Comparison of ENCODE assay signal across 11 mouse cellular contexts in the genomic region with DNA sequence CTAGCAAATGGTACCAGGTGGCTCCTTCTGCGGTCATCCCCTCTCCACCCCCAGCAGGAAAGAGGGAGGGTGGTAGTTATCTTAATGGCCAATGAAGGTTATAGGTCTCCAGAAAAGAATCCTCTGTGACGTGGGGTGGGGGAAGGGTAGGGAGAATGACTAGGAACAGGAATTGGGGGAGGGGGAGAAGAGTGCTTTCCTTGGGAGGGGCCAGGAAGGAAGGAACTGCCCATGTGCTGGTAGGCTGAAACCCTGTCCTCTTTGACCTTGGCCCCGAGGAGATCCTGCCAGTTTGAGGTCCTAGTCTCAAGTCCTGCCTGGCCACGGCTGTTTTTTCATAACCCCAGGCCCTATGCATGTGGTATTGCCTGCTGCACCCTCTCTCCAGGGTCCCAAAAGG. TPM values are rescaled to one million over a fixed set of nuclear protein-coding genes. Genes with fewer than 3 reads are reported as not detected.
DNase-seq lines count a peak whose midpoint lies in the region; ATAC-seq and TF ChIP-seq lines count a peak whose summit lies in the region.
"Had no signal": no experiment of that assay in that cellular context is flagged by ENCODE, and none has a peak within 500 bp of the region (broad histone marks: within the 10 kb centered on the region; RNA-seq: fewer than 3 reads in every experiment).

No protein-coding gene starts in this region.

- H3K4me1 ChIP-seq in heart, embryonic 16.5 days (ENCODE audit: control insufficient read depth, insufficient read depth, low read length) = peaks cover 39% of the 10 kb centered on the region
- peaks cover 19% of the 10 kb centered on the region for H3K4me1 ChIP-seq in lung, embryonic 14.5 days (ENCODE audit: insufficient read depth)
- H3K4me1 ChIP-seq in limb, embryonic 10.5 days = peaks cover 35% of the 10 kb centered on the region

- DNase-seq in embryo, embryonic 10.5 days (ENCODE audit: low spot score) = peak; percentile 62
- DNase-seq in embryo, embryonic 9.5 days (ENCODE audit: extremely low spot score) = no peak
- no peak for DNase-seq in heart, adult 9 months (ENCODE audit: low spot score in 2 of 2)
- DNase-seq in lung, embryonic 14.5 days = no peak
- no peak for DNase-seq in lung, postnatal 14 days
- DNase-seq in limb, embryonic 10.5 days (ENCODE audit: low spot score) = no peak
- DNase-seq: gastrocnemius, postnatal 36 days had no signal

- peak overlapping the region; percentile 70 for H3K27ac ChIP-seq in heart, embryonic 16.5 days (ENCODE audit: low read length)
- H3K27ac ChIP-seq in lung, embryonic 14.5 days (ENCODE audit: low read depth) = peak overlapping the region; percentile 28; the same call in 1 of the 2 replicates
- 0 out of 2 replicates have a peak overlapping the region, but pooled peaks have one; percentile 54 for H3K27ac ChIP-seq in limb, embryonic 10.5 days
- H3K27ac ChIP-seq: forebrain, embryonic 15.5 days; liver, embryonic 14.5 days had no signal

- H3K27me3 ChIP-seq in heart, embryonic 16.5 days (ENCODE audit: control insufficient read depth, insufficient read depth, low read length) = peaks cover 9% of the 10 kb centered on the region
- H3K27me3 ChIP-seq in lung, embryonic 14.5 days (ENCODE audit: insufficient read depth, low read length) = peaks cover 16% of the 10 kb centered on the region
- H3K27me3 ChIP-seq in limb, embryonic 10.5 days (ENCODE audit: low read depth, poor library complexity, severe bottlenecking) = peaks cover 37% of the 10 kb centered on the region

- H3K4me2 ChIP-seq in heart, embryonic 16.5 days (ENCODE audit: low read depth, low read length) = no peak overlapping the region
- H3K4me2 ChIP-seq in lung, embryonic 14.5 days = no peak overlapping the region
- H3K4me2 ChIP-seq: forebrain, embryonic 15.5 days had no signal

- ATAC-seq in heart, embryonic 16.5 days (replicated peaks; ENCODE audit: extremely low read depth, insufficient read depth, low FRiP score) = no peak
- no peak for ATAC-seq in lung, embryonic 14.5 days (ENCODE audit: insufficient read depth)
- ATAC-seq in inflammation-experienced regulatory T-cells, adult 6 months = no peak

- WGBS in heart, embryonic 16.5 days = 37% methylated on average over 4 of the region's 4 CpGs
- 26% methylated on average over 4 of the region's 4 CpGs for WGBS in lung, embryonic 14.5 days
- 21% methylated on average over 4 of the region's 4 CpGs for WGBS in limb, embryonic 10.5 days

- peak overlapping the region; percentile 2 for H3K9ac ChIP-seq in heart, embryonic 16.5 days (ENCODE audit: low read length)
- no peak overlapping the region for H3K9ac ChIP-seq in lung, embryonic 14.5 days
- H3K9ac ChIP-seq: forebrain, embryonic 15.5 days; liver, embryonic 14.5 days had no signal

- H3K9me3 ChIP-seq in heart, embryonic 16.5 days (replicated peaks; ENCODE audit: control insufficient read depth, low read length) = no peaks in the 10 kb centered on the region
- H3K9me3 ChIP-seq in lung, embryonic 14.5 days (ENCODE audit: low read depth, low read length) = no peaks in the 10 kb centered on the region
- no peaks in the 10 kb centered on the region for H3K9me3 ChIP-seq in limb, embryonic 10.5 days (replicated peaks)
- H3K9me3 ChIP-seq: forebrain, embryonic 15.5 days had no signal

- H3K36me3 ChIP-seq in heart, embryonic 16.5 days (ENCODE audit: control insufficient read depth, insufficient read depth) = no peaks in the 10 kb centered on the region
- no peaks in the 10 kb centered on the region for H3K36me3 ChIP-seq in lung, embryonic 14.5 days (ENCODE audit: insufficient read depth)
- H3K36me3 ChIP-seq in limb, embryonic 10.5 days = no peaks in the 10 kb centered on the region
- H3K36me3 ChIP-seq: forebrain, embryonic 15.5 days had no signal

- H3K4me3 ChIP-seq in heart, embryonic 16.5 days (ENCODE audit: low read length) = no peak overlapping the region
- no peak overlapping the region for H3K4me3 ChIP-seq in lung, embryonic 14.5 days (ENCODE audit: low read depth, low read length)
- no peak overlapping the region for H3K4me3 ChIP-seq in limb, embryonic 10.5 days
- H3K4me3 ChIP-seq: forebrain, embryonic 15.5 days had no signal

- no peak for TF ChIP-seq CTCF in lung, embryonic 14.5 days (IDR thresholded peaks at IDR 0.05; ENCODE audit: low read depth)

RNA-seq across cellular contexts. Expression of gene 1700020L24Rik, which starts 11.8 kb away (rescaled TPM):
- polyA plus RNA-seq in heart, embryonic 16.5 days (2015; fragmentation: Nextera tagmentation; extraction: Ambion mirVana) = 1.4 and 1.5 TPM in 2 replicates
- polyA plus RNA-seq in lung, embryonic 14.5 days (2014; fragmentation: Nextera tagmentation; extraction: Ambion mirVana) = 0.23 and 0.64 TPM in 2 replicates
- polyA plus RNA-seq in limb, embryonic 10.5 days (2016; fragmentation: Nextera tagmentation; extraction: Ambion mirVana) = 0.31 TPM in 1 of 2 replicates, not detected in the other
- polyA plus RNA-seq in inflammation-experienced regulatory T-cells, adult 6 months (2017; shearing (Covaris generic)) = 1 to 10 TPM in 1 of 3 experiments, under 1 TPM in 1, not detected in 1; 0.48 to 1.6 TPM

RNA-seq across cellular contexts. Expression of gene Mmp28, which starts 13.6 kb away (rescaled TPM):
- polyA plus RNA-seq in heart, embryonic 16.5 days (2015; fragmentation: Nextera tagmentation; extraction: Ambion mirVana) = 3.5 TPM in 2 replicates
- 2.1 TPM in 2 replicates for polyA plus RNA-seq in lung, embryonic 14.5 days (2014; fragmentation: Nextera tagmentation; extraction: Ambion mirVana)
- polyA plus RNA-seq in limb, embryonic 10.5 days (2016; fragmentation: Nextera tagmentation; extraction: Ambion mirVana) = 0.75 and 2.3 TPM in 2 replicates
- not detected for polyA plus RNA-seq in inflammation-experienced regulatory T-cells, adult 6 months (2017; shearing (Covaris generic))

RNA-seq across cellular contexts. Expression of gene Gas2l2, which starts 20.0 kb away (rescaled TPM):
- polyA plus RNA-seq in heart, embryonic 16.5 days (2015; fragmentation: Nextera tagmentation; extraction: Ambion mirVana) = 0.11 and 0.12 TPM in 2 replicates
- not detected in 2 replicates for polyA plus RNA-seq in lung, embryonic 14.5 days (2014; fragmentation: Nextera tagmentation; extraction: Ambion mirVana)
- not detected in 2 replicates for polyA plus RNA-seq in limb, embryonic 10.5 days (2016; fragmentation: Nextera tagmentation; extraction: Ambion mirVana)
- not detected for polyA plus RNA-seq in inflammation-experienced regulatory T-cells, adult 6 months (2017; shearing (Covaris generic))
- polyA plus RNA-seq: liver, embryonic 14.5 days had no signal

RNA-seq across cellular contexts. Expression of gene Taf15, which starts 23.6 kb away (rescaled TPM):
- 8.3 and 9.5 TPM in 2 replicates for polyA plus RNA-seq in heart, embryonic 16.5 days (2015; fragmentation: Nextera tagmentation; extraction: Ambion mirVana)
- 14.4 and 14.7 TPM in 2 replicates for polyA plus RNA-seq in lung, embryonic 14.5 days (2014; fragmentation: Nextera tagmentation; extraction: Ambion mirVana)
- 11.3 and 11.9 TPM in 2 replicates for polyA plus RNA-seq in limb, embryonic 10.5 days (2016; fragmentation: Nextera tagmentation; extraction: Ambion mirVana)
- 10 to 100 TPM; 17.8 to 20.6 (median 19.4) TPM for polyA plus RNA-seq in inflammation-experienced regulatory T-cells, adult 6 months (2017; shearing (Covaris generic))

RNA-seq across cellular contexts. Expression of gene Rasl10b, which starts 40.4 kb away (rescaled TPM):
- 5.7 and 9.1 TPM in 2 replicates for polyA plus RNA-seq in heart, embryonic 16.5 days (2015; fragmentation: Nextera tagmentation; extraction: Ambion mirVana)
- polyA plus RNA-seq in lung, embryonic 14.5 days (2014; fragmentation: Nextera tagmentation; extraction: Ambion mirVana) = 0.88 and 1.3 TPM in 2 replicates
- polyA plus RNA-seq in limb, embryonic 10.5 days (2016; fragmentation: Nextera tagmentation; extraction: Ambion mirVana) = 1.5 and 1.6 TPM in 2 replicates
- polyA plus RNA-seq in inflammation-experienced regulatory T-cells, adult 6 months (2017; shearing (Covaris generic)) = not detected
